Mouse (Mus musculus): ENCODE data around the gene Tubgcp3.
"Not testable (repeated sequence)": the region's sequence is repeated elsewhere in the genome, so short reads cannot be mapped to it uniquely, and the experiment has no call there.

Gene Tubgcp3

DNA sequence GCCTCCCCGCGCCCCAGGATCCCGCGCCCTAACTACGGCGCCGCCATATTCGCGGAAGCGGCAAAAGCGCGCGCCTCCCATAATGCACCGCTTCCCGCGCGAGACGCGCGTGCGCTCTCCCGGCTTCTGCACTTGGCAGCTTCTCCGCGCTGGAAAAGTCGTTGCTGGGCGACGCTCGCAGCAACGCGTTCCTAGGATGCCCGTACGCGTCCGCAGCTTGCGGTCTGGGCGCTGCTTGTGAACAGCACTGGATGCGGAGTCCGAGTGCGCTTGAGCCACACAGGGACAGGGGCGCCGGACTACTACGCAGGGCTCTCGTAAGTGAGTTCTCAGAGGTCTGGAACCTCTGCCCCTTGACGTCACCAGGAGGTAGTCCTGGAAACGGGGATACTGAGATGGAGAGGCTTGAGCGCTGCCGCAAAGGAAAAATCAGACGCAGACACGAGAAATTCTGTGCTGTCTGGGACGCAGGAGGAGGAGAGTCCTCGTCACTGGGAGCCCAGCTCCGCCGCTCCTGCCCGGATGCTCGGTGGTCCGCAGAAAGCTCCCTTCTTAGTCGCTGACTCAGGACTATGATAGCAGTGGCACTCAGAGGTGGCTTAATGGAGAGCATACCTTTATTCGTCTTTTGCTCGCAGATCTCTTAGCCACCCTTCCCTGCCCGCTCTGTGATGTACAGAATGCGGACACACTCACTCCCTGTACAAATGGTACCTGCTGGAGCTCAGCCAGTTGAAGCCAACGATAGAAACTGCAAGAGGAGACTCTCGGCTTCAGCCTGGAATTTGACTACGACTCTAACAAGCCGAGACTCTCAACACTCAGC is at the start of gene Tubgcp3:
Gene Tubgcp3, minus strand, starts transcription at position 193 of the 826 bp plus-strand sequence.
- DNase-seq (ENCODE audit: extremely low read depth, low read depth): peak; percentile 58

DNA sequence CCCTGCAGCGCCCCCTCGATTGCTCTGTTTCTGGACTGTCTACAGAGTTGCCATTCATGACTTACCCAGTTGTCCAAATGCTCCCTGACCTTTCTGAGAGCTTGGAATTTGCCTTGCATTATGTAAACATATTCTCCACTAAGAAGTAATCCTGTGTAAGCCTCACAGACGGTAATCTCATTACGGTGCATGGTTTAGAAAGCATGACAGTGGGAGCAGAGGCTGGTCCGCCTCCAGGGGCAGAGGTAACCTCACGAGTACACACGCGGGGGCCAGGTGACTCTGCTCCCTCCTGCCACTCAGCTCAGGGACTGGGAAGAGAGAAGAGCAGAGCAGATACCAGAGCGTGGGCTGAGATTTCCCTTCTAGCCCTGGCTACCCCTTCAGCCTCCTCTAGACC is 47.0 kb upstream of the Tubgcp3 start:
- no peak for DNase-seq (ENCODE audit: extremely low read depth, low read depth)

DNA sequence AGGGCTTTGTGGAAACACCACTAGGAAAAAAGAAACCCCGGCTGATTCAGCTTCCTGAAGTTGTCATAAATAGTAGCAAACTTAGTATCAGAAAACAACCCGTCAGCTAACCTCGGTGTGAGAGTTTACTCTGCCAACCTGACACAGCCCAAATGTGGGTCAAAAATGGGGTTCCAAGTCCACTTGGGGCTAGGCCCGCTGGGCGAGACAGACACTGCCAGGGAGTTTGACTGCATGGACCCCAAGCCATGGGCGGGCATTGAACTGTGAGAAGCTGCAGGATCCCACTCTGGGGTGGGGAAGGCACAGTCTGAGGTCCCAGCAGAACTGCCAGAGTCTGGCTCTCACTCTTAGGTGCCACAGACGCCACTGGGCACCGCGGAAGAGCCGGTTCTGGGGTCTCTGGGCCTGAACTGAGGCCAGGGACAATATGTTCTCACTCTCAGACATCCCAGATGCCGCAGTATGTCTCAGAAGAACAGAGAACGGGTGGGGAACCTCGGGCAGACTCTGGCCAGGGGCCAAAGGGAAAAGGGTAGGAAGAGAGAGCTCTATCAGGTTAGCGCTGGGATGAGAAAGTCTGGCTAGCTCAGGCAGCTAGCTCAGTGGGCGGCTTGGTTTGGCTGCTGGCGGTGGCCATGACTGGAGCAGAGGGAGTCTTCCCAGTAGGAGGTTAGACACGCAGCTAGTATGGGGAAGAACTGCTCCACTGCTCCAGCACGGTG is 44.0 kb upstream of the Tubgcp3 start:
- no peak for DNase-seq (ENCODE audit: extremely low read depth, low read depth)

DNA sequence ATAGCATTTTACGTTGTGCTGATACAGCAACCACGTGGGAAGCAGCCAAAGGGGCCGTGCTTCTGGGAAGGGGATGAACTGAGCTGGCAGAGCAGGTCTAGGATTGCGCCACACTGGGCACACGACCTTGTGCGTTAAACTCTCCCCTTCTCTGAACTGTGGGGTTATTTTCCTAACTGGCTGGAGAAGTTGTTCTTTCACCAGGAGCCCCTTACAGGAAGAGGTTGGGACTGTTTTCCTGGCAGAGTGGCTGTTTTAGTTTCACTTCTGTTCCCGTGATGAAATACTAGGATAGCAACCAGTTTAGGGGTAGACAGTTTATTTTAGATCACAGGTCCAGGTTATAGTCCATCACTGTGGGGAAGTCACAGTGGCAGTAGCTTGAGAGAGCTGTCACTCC is 39.6 kb upstream of the Tubgcp3 start:
- no peak for DNase-seq (ENCODE audit: extremely low read depth, low read depth)

DNA sequence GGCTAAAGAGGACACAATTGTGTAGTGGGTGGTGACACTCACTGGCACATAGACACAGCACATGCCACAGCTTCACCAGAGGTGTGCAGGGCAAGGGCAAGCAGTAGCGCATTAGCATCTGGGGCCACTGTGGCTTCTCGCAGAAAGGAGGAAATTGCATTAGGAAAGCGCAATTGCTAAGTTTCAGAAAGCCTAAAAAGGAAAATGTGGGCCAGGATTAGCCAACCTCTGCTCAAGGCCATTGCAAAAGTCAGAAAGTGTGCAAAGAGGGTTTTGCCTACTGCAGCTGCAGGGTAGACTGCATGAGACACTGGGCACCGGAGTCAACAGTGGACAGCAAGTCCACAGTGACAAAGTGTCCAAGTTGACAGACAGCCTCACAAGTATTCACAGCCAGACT is 31.5 kb upstream of the Tubgcp3 start:
- no peak for DNase-seq (ENCODE audit: extremely low read depth, low read depth)

DNA sequence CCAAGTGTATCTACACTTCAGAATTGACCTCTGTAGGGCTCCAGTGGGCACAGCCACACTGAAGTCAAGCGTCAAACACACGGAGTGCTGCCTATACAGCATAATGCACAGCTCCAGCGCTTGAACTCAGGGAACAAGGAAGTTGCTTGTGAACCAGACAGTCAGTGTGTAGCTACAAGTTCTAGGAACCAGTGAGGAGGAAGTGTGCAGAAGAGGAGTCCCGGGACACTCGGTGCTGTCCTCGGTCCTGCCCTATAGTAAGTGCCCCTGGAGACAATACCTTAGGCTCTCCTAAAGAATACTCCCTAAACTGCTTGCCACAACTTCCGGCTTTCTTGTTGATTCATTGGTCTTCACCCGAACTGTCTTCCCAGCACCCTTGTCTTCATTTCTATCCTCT is 30.2 kb upstream of the Tubgcp3 start:
- DNase-seq (ENCODE audit: extremely low read depth, low read depth): no peak

DNA sequence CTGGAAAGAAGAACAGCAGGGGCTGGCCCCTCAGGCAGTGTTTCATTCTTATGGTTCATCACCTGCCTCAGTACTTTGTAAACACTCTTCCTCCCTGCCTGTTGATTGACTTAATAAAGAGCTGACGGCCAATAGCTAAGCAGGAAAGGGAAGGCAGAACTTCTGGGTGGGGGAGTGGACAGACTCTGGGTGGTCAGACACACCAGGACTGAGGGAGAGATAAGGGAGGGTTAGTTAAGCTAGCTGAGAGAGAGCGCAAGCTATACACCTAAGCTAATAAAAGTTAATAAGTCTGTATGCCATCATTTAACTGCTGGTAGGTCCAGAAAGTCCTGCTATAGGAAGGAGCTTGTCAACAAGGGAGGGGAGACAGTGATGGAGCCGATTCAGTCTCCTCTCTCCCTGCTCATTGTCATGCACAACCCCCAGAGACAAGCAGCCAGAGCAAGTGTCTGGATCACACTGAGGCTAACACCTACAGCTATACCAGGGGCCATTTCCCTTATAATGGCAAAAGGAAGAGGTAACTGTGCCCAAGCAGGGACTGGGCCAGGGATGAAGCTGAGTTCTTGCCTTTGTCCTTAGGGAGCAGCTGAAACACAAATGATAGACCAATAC is 26.7 kb upstream of the Tubgcp3 start:
- no peak for DNase-seq (ENCODE audit: extremely low read depth, low read depth)

DNA sequence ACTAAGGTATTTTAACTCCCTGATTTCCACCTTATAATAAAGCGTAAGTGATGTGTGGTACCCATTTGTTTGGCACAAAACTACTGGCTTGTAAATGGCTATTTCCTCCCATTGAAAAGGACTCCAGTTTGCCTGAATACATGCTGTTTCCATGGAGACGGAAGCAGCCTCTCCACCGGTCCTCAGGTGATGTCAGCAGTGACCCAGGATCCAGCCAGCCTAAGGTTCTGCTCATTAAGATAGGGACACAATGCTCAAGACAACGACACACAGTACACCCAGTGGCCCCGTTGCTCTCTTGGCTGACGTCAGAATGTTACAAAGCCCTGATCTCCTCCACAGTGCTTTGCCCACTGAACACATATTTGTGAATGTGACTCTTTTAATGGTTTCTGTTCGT is 16.8 kb upstream of the Tubgcp3 start:
- DNase-seq (ENCODE audit: extremely low read depth, low read depth): no peak

DNA sequence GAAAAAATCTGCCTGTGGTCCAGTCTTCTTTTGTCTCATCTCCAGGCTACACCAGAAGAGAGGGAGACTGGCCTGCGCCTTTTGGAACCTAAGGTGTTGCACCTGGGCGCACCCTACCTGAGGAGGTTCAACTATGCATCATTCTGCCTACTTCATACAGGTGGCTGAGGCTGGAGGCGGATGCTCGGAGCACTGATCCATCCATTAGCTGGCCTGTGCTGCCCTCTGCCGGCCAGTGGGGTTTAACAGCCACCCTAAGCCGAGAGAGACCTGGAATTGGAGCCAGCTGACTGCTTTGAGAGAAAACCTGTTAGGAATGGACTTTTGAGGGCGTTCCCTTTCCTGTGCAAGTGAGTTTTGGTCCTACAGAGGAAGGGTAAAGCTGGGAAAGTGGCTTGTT is 5.5 kb upstream of the Tubgcp3 start:
- DNase-seq (ENCODE audit: extremely low read depth, low read depth): peak; percentile 21

DNA sequence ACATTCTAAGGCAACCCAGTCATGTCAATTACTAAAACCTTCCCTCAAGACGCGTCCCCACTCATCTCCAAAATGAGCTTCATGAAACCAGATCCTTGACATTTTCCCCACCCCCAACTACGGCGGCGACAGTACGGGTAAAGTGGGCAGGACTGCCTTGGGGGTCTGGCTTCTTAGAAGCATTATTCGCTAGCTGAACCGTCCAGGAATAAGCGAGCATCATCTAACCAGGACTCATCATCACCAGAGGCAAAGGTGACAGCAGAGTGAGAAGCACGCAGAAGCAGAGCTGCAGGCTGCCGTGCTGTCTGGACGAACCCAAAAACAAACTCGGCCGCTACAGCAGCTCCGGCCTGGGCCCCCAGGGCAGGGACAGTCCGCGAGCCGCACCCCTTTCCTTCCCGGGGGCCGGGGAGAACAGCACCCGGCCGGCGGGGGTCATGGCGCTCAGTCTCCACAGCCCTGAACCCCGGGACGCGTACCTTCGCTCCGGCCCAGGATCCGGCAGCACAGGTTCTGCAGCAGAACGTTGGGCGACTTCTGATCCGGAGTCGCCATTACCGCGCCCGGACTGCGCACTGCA is 484 bp downstream of the Tubgcp3 start:
- DNase-seq (ENCODE audit: extremely low read depth, low read depth): peak; percentile 11

DNA sequence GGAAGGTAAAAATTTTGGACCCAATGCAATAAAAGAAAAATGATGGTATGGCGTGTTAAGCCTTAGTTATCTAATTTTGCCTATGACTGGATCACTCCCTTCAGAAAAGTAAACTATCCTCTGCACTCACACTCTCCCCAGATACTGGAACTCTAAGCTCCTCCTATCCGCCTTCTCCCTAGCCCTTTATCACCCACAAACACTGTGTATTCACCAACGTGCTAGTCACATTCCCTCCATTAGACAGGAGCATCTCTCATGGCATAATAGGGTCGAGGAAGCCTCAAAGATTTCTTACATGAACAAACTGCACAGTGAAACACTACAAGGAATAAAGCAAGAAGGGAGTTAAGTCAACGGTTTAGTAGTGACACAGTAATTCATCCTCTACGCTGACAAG is 1.1 kb downstream of the Tubgcp3 start:
- peak; percentile 51 for DNase-seq (ENCODE audit: extremely low read depth, low read depth)

DNA sequence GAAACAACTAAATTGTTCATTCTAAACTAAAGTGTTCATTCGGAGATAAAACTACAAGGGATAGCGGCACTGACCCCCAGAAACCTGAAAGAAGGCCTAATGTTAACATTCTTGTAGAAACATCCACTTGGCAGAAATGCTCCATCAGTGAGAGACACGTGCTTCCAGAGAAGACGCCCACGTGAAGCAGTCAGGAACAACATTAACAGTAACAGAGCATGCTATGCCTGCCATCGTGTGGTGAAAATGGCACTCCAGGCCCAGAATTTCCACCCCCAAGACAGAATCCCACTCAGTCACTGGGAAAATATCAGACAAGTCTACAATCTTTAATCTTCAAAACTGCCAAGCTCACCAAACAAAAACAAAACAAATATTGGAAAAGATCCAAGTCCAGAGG is 3.2 kb downstream of the Tubgcp3 start:
- DNase-seq (ENCODE audit: extremely low read depth, low read depth): no peak

DNA sequence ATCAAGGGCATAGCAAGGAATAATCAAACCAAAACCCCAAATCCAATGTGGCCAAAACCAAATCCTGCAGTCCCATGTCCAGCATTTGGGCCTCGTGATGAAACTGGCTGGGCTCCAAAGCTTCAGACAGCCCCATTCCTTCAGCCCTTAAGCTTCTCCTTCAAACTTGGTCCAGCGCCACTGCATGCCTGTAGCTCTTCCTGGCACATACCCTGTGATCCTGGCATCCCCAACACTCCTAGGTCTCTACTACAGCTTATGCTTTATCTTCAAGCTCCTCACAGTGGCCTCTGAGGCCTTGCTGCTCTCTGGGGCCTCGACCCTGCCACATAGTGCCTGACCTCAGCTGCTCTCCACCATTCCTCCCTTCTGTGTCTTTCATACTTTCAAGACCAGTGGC is 5.5 kb downstream of the Tubgcp3 start:
- not testable (repeated sequence) for DNase-seq (ENCODE audit: extremely low read depth, low read depth)

DNA sequence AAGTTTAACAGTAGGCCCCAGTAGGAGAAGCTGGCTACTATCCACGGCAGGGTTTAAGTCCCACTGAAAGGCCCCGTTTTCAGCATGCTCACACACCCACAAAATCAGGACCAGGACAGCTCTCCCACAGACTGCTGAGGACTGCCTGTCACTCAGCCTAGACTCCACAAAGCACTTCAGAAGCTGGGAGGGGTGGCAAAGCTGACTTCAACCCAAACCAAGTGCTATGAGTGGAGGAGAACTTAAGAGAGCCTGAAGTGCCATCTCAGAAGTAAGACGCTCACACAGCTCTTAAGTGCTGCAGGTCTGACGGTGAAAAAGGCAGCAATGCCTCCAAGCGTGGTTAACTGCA is 9.0 kb downstream of the Tubgcp3 start:
- no peak for DNase-seq (ENCODE audit: extremely low read depth, low read depth)

DNA sequence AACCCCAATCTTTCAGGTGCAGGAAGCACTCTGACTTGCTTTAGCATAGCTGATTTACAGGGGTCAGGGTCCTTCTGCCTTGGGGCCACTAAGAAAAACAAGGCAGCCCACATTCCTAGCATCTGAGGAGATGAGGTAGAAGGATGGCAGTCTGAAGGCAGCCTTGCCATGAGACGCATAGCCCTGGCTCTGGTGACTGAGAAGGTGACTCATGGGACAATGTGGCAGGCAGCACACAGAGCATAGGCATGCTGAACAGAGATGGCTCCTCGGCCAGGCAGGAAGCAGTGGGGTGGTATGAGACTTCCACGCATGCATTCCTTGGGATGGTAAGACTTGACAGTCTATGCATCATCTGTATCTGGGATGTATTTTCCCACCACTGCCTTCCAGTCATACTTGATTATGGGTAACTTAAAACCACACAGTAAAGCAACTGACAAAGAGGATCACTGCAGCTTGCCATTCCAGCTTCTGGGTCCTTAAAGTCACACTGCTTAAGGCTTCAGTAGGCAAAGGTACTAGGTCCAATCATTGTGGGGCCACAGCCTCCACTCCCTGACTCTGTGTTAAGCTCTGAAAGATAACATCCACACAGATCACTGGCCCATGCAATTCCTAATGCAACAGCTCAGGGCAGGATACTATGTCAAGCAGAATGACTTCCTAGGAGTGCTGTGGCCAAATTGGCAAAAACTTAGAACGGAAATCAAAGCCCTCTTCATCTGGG is 9.5 kb downstream of the Tubgcp3 start:
- no peak for DNase-seq (ENCODE audit: extremely low read depth, low read depth)

DNA sequence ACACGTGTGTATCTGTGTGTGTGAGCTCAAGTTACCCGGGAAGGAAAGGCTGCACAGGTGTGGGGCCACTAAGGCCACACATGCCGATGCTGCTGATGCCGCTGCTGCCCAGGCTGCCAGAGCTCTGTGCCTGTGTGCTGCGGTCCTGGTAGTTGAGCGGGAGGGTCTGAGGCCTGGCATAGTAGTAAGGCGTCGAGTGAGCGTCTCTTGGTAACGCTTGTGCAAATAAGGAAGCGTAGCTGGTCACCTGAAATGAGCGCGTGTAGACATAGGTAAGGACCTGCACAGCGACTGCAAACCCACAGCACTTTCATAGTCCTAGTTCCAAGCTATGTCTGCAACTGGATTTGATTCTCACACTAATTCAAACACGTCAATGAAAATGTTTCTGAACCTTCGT is 14.6 kb downstream of the Tubgcp3 start:
- no peak for DNase-seq (ENCODE audit: extremely low read depth, low read depth)

DNA sequence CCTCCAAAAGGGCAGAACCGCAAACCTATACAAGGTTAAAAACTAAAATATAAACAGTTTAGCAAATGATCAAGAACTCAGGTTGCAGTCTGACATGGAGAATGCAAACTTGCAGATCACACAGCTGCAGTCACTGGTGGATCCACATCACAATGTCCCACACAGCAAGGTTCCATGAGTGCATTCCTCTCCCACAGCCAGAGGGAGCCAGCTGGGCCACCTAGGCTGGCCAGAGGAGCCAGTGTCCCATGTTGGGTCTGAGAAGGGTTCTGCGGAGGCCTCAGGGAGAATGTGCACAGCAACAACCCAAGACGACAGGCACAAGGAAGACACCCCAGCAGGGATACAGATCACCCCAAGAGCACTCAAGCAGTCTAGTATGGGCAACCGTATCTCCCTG is 20.8 kb downstream of the Tubgcp3 start:
- no peak for DNase-seq (ENCODE audit: extremely low read depth, low read depth)

DNA sequence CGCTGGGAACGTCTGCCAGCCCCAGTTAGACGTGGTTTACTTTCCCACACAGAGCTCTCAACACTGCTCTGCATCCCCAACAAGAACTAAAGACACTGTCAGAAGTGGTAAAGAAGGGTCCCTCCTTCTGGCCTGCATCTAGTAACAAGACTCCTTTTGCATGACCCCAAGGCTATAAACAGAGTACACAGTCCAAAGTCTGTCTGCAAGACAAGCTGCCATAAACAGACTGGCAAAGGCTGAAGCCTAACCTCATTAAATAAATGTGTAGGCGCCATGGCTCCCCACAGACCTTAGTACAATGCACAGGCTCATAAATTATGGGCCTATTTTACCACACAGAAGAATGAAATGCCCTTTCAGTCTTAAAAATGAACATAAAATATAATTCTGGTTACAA is 21.6 kb downstream of the Tubgcp3 start:
- no peak for DNase-seq (ENCODE audit: extremely low read depth, low read depth)

DNA sequence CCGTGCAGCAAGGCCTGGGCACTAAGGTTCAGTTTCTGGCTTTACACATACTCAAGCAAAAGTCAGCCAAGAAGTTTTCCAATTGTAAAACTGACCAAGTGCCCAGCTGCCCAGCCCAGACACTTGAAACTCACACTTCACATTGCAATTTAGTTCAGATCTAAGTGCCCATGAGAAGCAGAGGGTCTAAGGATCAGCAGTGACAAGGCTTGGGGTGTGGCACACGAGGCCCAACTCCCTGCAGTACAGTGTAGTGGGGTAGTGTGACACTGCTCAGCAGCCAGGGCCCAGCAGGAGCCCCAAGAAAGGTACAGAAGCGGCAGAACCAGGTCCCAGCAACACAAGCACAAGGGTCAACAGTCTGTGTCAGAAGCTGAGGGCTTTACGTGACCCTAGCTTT is 23.1 kb downstream of the Tubgcp3 start:
- no peak for DNase-seq (ENCODE audit: extremely low read depth, low read depth)

DNA sequence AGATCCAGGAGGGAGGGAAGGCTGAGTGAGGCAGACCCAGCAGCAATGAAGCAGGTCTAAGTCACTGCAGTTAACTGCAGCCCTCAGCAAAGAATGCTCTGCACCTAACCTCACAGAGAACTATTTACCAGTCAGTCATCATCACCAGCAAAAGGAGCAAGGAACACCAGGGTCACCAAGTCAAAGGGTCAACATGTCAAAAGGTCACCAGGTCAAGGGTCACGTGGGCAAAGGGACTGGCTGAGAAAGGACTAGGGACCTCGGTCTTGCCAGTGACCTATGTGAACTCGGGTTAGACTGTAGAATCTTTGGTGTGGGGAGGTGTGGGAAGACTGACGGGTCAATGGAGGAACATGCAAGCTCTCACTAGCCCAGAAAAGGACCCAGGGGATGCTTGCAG is 25.5 kb downstream of the Tubgcp3 start:
- no peak for DNase-seq (ENCODE audit: extremely low read depth, low read depth)

DNA sequence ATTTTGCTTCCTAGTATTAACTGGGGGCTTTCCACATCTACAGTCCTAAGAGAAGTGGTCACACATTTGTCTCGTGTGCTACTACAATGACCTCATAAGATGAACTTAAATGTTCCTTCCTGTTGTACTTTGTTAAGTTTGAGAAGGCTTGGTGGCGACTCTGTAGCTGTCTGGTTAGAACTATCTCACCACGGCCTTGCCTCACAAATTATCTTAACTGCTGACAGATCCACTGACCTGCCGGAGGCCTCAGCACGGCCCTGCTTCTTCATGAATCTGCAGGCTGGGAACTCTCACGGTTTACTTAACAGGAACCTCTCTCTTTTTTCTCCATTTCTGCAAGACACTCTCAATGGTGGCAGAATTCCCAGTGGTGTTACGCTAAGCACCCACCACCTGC is 27.2 kb downstream of the Tubgcp3 start:
- DNase-seq (ENCODE audit: extremely low read depth, low read depth): no peak

DNA sequence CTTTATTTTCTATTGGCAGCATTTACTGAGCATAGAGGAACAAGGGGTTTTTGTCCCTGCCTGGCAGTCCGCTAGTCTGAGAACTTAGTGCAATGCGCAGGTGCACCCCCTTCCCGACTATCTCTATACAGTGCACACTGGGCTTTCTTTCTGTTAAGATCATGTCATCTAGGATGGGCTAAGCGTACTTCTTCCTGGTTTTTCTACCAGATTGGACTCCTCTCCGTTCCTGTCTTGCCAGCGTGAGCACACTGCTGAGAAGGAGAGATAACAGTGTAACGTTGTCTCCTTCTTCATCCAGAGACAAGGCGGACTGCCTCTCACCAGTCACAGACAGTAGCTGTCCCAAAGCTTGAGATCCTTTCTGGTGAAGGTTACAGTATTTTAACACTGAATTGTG is 27.7 kb downstream of the Tubgcp3 start:
- DNase-seq (ENCODE audit: extremely low read depth, low read depth): no peak
